Mouse (Mus musculus): ENCODE results near the gene Gm29666. TPM values are rescaled to one million over a fixed set of nuclear protein-coding genes. Genes with fewer than 3 reads are reported as not detected.

Gene Gm29666
- total RNA-seq, 2 experiments from 2014 or later: 0.19 to 0.22 TPM

DNA sequence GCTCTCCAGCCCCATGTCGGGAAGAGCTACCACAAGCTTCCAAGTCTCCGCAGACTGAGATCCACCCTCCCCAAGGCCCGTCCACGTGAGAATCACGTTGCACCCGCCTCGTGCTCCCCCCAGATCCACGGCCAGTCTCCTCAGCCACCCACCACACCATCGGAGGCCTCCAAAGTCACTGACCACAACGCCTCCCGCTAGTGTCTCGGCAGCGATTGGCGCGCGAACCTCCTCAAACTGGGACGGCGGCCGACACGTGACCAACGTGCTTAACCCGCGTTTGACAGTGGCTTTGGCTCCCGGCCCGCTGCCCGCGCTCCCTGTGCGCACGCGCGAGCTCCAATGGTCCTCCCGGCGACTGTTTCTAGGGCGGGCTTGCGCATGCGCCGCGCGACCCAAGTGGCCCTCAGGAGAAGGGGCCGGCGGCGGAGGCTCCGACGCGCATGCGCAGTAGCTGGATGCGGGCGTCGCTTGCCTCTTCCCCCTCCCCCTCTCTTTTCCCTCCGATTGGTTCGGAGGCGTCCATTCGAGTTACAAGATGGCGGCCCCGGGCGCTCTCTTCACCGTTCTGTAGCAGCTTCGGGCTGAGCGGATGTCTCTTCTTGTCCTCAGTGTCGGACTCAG, 3.2 kb upstream of the Gm29666 start, which contains the start of gene Nup50:
Gene Nup50, plus strand, starts transcription at position 528 of the 624 bp plus-strand sequence.
- intact Hi-C loops (cut with DNase I): loop anchor here (5.0 to 10.0 kb wide), 3 partner anchors 71 to 248 kb away; no protein-coding TSS in a partner anchor
- peak; percentile 100 for DNase-seq

DNA sequence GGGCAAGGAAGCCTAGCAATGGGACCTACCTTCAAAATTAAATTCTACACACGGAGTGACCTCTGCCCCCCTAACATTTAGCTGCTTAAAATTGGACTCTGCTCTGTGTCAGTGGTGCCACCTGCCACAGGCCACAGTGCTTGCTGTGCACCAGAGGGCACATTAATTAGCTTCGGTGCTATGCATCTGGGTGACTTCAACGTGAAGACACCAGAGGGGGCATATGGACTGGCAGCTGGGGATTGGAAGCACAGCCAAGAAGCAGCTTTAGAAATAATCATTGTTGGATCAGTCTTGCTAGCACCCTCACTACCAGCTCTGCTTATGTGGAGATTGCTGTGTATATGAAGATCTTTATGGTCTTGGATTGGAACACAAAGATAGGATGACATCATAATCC, 6.6 kb downstream of the Gm29666 start:
- DNase-seq: no peak
- intact Hi-C loops (cut with DNase I): no loop called here

DNA sequence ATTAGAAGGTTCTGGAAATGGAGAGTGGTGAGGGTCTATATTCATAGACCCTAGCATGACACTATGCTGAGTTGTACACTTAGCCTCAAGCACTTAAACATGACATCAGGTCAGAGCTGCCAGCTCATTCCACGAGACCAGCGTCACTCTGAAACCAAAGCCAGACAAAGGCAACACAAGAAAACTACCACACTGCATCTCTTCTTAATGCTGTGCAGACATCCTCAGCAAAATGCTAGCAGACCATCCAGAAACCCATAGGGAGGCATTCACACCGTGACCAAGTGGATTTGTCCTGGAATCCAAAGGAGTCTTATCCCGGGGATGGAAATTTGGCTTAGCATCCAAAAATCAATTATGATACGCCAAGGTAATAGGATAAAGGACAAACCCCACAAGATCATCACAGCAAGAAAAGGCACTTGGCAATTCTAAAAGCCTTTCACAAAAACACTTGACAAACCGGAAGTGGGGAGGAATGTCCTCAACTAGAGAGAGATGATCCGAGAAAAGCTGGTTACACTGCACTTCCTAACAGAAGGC, 15.9 kb downstream of the Gm29666 start:
- intact Hi-C loops (cut with DNase I): no loop called here
- DNase-seq: no peak

DNA sequence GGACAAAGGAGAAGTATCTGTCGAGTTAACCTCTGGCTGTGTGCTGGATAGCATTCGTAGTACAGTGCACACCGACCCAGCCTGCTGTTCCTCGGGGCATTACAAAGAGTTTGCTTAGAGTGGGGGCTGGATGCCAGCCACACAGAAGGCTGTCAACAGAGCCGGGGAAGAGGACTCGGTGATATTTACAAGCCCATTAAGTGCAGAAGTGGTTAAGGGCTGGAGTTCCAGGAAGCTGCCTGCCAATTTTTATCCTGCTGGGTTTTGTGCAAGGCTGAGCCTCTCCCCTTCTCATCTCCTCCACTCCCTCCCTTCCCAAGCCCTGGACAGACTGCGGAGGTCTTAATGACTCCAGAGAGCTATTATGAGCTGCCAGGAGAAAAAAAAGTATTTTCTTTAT, 21.8 kb downstream of the Gm29666 start:
- peak in 1 of 2 experiments; percentile 18 for DNase-seq
- intact Hi-C loops (cut with DNase I): loop anchor here (10.0 kb wide), 1 partner anchor 223 kb away; no protein-coding TSS in a partner anchor

DNA sequence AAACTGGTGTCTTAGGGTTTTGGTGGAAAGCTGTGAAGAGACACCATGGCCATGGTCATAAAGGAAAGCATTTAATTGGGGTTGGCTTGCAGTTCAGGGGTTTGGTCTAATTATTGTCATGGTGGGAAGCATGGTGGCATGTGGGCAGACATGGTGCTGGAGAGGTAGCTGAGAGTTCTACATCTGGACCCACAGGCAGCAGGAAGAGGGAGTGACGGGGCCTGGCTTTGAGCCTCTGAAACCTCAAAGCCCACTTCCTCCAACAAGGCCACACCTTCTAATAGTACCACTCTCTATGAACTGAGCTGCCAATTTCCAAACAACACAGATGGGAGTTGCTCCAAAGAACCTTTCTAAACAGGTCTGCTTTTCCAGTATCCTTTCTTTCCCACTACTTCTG, 23.2 kb downstream of the Gm29666 start:
- intact Hi-C loops (cut with DNase I): loop anchor here (10.0 kb wide), 1 partner anchor 222 kb away; no protein-coding TSS in a partner anchor
- DNase-seq: no peak

DNA sequence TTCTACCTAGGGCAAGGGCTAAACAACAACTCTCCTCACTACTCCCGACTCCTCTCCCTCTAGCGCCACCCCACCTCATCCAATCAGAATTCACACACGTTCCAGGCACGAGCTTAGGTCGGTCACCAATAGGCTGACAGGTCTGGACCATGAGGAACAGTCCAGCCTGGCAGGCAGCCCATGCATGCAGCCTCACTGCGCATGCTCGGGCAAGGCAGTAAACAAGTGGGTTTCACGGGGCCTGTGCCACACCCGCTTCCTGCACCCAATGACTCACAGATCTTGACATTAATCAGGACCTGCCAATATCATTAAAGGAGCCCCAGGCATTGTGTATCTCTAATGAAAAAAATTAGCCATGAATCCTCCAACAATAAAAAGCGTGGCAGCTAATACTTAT, 23.6 kb downstream of the Gm29666 start:
- DNase-seq: peak in 1 of 2 experiments; percentile 13
- intact Hi-C loops (cut with DNase I): loop anchor here (10.0 kb wide), 1 partner anchor 221 kb away; no protein-coding TSS in a partner anchor

DNA sequence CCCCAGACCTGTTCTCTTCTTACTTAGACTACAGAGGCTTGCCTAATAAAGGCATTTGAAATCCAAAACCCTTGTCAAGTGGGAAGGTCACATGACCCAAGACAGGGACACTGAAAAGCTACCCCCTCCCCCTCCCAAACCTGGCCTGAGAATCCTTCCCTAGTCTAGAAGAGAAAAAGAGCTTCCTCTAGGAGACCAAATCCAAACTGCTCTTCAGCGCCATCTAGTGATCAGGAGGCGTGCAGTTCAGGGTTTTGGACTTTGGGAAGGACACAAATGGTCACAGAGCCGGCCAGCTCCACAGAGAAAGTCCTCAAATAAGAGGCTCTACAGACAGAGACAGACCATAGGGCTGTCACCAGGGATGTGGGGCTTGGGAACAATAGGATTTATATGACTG, 28.2 kb downstream of the Gm29666 start:
- intact Hi-C loops (cut with DNase I): loop anchor here (1.0 to 10.0 kb wide), 4 partner anchors 39 to 217 kb away; no protein-coding TSS in a partner anchor
- DNase-seq: peak; percentile 66 to 80

DNA sequence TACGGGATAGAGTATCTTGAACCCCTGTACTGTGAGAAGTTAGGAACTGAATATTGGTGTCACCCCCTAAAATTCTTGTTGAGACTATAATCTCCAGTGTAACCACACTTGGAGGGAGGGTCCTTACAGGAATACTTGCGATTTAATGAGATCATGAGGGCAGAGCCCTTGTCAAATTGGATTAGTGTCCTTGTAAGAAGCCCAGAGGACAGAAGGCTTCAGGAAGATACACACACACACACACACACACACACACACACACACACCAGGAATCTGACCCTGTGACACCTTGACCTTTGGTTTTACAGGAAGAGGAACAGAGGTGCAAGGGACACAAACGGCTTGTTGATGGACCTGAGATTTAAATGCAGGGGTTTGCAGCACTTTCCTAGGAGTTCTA, 28.6 kb downstream of the Gm29666 start:
- no peak for DNase-seq
- intact Hi-C loops (cut with DNase I): loop anchor here (1.0 to 10.0 kb wide), 4 partner anchors 39 to 216 kb away; no protein-coding TSS in a partner anchor

DNA sequence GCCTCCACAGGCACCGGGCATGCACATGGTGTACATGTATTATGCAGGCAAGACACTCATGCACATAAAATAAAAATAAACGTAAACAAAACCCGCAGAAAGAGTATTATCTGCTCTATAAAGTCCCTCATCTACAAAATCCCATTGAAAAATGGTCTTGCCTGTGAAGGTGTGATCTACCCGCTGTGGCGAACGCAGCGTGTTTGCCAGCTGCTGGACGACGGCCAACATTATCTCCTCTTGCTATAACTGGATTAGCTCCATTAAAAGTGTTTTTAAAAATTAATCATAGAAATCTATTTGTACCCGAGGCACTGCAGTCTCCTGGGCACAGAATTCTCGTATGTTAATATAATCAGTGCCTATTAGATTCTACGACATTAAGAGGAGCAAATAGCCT, 31.8 kb downstream of the Gm29666 start:
- intact Hi-C loops (cut with DNase I): no loop called here
- DNase-seq: no peak

DNA sequence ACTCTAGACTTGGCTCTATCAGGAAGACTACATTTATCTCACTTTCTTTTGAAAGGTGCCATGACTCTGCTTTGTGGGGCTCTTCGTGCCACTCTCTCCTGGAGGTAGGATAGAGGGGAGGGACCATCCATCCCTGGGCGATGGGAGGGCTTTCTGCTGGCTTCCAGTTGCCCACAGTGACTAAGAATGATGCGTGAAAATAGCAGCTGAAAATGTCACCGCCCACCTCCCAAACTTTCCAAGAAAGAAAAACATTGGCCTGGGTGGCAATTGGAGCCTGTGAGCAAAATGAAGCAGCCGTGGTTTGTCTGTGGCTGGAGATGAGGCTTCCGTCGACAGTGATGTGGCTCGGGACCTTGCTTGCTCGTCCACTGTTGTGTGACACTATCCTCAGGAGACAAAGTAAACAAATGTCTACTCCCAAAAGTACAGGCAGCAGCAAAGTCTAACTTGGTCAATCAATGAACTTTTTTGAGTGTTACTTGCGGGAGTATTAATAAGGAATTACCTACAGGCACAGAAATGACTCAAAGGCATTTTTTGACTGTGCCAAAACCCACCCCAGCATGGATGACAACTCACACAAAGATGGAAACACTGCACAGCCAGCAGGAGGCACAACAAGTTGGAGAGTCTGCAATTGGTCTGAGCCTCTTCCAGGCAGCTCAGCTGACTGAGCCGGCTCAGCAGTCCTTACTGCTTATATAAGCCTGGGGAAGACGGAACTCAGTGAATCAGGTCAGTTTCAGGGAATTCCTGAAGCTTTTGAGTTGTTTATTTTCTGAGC, 42.6 kb downstream of the Gm29666 start:
- DNase-seq: no peak
- intact Hi-C loops (cut with DNase I): no loop called here

DNA sequence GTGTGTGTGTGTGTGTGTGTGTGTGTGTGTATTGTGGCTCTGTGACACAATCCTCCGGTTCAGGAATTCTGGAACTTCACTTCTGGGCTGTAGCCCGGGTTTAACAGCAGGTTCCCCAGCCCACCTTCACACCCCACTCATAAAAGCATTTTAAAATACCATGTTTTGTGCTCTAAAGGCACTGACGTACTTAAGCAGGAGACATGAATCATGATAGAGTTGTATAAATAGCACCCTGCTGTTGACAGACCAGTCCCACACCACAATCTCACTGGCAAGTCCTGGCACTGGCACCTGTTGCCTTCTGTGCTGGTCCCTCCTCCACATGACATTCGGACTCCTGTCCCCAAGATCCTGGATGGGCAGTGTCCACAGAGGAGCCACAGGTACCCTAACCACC, 46.0 kb downstream of the Gm29666 start:
- intact Hi-C loops (cut with DNase I): no loop called here
- no peak for DNase-seq

DNA sequence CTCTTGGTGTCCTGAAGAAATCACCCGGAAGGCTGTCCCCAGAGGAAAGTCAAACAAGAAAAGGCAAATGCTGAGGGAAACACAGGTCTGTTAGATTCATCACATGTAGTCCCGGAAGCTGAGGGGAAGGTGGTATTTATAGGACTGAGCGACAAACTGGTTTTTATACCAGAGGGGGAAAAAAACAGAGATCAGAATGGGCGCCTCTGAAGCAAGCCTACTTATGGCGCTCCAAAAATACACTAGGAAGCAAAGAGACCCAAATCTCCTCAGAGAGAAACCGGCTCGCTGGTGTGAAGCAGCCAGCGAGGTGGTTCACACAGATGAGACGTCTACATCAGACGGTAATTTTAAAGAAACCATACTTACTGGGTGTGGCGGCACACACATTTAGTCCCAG, 46.8 kb downstream of the Gm29666 start:
- no peak for DNase-seq
- intact Hi-C loops (cut with DNase I): no loop called here

DNA sequence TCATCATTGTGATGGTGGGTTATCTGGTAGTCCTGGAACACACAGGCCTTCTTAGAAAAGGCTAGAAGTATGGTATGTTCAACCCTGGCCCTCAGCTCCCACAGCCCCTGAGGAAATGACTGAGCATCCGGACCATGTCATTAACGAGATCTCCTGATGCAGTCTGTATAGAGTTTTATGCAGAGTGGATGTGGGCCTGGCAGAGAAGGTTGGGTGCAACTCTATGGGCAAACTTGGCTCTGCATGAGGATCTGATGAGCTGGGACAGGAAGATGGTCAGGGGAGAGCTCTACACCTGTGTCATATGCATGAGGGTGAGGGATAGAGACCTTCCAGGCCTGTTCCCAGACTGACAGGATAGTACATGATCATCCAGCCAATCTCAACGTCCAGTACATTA, 48.0 kb downstream of the Gm29666 start:
- intact Hi-C loops (cut with DNase I): no loop called here
- no peak for DNase-seq

DNA sequence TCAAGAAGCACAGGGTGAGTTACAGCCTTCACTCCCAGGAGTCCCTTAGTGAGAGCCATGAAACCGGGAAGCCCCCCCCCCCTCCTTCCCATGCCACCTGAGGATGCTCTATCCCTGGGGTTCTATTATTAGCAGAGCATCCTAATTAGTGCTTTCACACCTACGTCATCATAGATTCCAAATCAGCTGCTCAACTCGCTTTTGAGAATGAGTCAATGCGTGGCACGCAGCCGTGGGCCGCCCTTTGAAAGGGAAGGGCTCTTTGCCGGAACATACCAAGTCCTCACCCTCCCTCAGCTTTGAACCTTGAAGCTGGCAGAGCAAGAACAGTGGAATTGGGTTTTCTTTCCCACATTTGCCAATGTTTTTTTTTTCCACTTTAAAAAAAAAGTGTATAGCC, 57.9 kb downstream of the Gm29666 start:
- DNase-seq: no peak
- intact Hi-C loops (cut with DNase I): no loop called here

Small RNAs within 50 kb of the gene (microRNA-seq; reads per million reads assigned to microRNA genes)
- 70.7 to 955 reads per million in 2 experiments for gene Mir1249

Other genes starting within 250 kb of the Gm29666 start
- 1 to 10 TPM in 1 of 2 experiments, under 1 TPM in 1; 0.86 to 2.6 TPM for gene Arhgap8, start 200.0 kb downstream of the Gm29666 start, total RNA-seq (2021)
- 1 to 10 TPM; 1.4 to 1.6 TPM for gene Phf21b, start 64.0 kb downstream of the Gm29666 start, total RNA-seq (2021)
- 10 to 100 TPM; 16.8 to 20.0 TPM for gene Nup50, start 3.4 kb upstream of the Gm29666 start, total RNA-seq (2021)
- 10 to 100 TPM; 20.6 to 21.9 TPM for gene 5031439G07Rik, start 68.5 kb upstream of the Gm29666 start, total RNA-seq (2021)
- not detected for gene Upk3a, start 97.1 kb upstream of the Gm29666 start, total RNA-seq (2021)
- 1 to 10 TPM; 7.9 TPM for gene Fam118a, start 108.9 kb upstream of the Gm29666 start, total RNA-seq (2021)
- gene Smc1b, start 211.9 kb upstream of the Gm29666 start, total RNA-seq (2021): under 1 TPM in 1 of 2 experiments, not detected in 1; 0.05 TPM
- not detected for gene Ribc2, start 212.0 kb upstream of the Gm29666 start, total RNA-seq (2021)